Mouse (Mus musculus) cortical plate, adult 2 months (tissue): Measurements from ENCODE around the gene Me3.

Experiments used
- CTCF ChIP-seq: fragments of 200-500 bp; IDR thresholded peaks from 2 replicates; pipeline ENCODE4 v1.5.1; 2011; ENCODE audit warnings: mild to moderate bottlenecking, control low read depth, low read length; ENCODE audit not compliant: insufficient read depth; ENCODE audit errors: extremely low read depth
- POLR2A ChIP-seq: fragments of 200-500 bp; IDR thresholded peaks from 2 replicates; pipeline ENCODE4 v1.6.1; 2011; ENCODE audit warnings: mild to moderate bottlenecking, low read length, control low read depth; ENCODE audit not compliant: insufficient read depth; ENCODE audit errors: extremely low read depth

DNA sequence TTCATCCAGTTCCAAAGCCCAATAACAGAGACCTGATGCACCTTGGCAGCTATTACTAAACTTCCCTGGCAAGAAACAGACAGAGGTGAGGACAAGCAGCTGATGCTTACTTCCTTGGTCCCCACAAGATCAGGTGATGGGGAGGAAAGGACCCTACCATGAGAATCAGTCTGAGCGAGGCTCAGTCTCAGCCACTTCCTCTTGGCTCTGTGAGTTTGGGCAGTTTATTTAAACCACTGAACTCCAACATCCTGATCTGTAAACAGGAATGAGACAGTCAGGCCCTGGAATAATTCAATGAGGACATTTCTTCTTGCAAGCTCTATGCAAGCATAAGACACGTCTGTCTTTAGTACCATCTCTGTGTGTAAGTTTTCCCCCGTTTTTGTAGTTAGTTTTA is 170.3 kb downstream of the Me3 start:
- no peak for TF ChIP-seq CTCF
- no peak for TF ChIP-seq POLR2A
